Mouse (Mus musculus) subcutaneous adipose tissue, adult 2 months (tissue): ENCODE data around the gene Spock1. TPM values are rescaled to one million over a fixed set of nuclear protein-coding genes. Genes with fewer than 3 reads are reported as not detected.

ENCODE experiments used
- polyA plus RNA-seq: library from polyadenylated mRNA; depleted of rRNA; stranded (reverse); fragments of >200 nt; gene quantifications from 2 replicates; pipeline ENCODE4 v1.2.3, GENCODE M21; 2012; ENCODE audit warnings: low replicate concordance; rRNA removed

Spock1 gene
- 0.11 and 0.13 TPM in 2 replicates for polyA plus RNA-seq

GRCm38 (mm10) chr13:57908266-57908582 lies at the start of gene Spock1:
Gene Spock1 (minus strand): TSS chr13:57908332.

Other genes starting within 250 kb of the Spock1 start
- 2.2 and 2.3 TPM in 2 replicates for gene Klhl3, start 205.3 kb upstream of the Spock1 start, polyA plus RNA-seq
- gene Hnrnpa0, start 220.2 kb upstream of the Spock1 start, polyA plus RNA-seq, result 25.0 and 104 TPM in 2 replicates
- gene Idnk, start 249.3 kb upstream of the Spock1 start, polyA plus RNA-seq, result 26.6 and 33.8 TPM in 2 replicates